Mouse (Mus musculus) urinary bladder, postnatal 4 days (tissue): ENCODE measurements around the gene Atg13.
A peak's percentile ranks its signal among the peaks of the same experiment; 100 is the strongest.

ENCODE experiments used
- DNase-seq, 2 experiments: peaks; one replicate each; pipeline ENCODE4 v3.0.0; 2021 to 2022; ENCODE audit warnings: low spot score in 2 of 2

Gene Atg13

DNA sequence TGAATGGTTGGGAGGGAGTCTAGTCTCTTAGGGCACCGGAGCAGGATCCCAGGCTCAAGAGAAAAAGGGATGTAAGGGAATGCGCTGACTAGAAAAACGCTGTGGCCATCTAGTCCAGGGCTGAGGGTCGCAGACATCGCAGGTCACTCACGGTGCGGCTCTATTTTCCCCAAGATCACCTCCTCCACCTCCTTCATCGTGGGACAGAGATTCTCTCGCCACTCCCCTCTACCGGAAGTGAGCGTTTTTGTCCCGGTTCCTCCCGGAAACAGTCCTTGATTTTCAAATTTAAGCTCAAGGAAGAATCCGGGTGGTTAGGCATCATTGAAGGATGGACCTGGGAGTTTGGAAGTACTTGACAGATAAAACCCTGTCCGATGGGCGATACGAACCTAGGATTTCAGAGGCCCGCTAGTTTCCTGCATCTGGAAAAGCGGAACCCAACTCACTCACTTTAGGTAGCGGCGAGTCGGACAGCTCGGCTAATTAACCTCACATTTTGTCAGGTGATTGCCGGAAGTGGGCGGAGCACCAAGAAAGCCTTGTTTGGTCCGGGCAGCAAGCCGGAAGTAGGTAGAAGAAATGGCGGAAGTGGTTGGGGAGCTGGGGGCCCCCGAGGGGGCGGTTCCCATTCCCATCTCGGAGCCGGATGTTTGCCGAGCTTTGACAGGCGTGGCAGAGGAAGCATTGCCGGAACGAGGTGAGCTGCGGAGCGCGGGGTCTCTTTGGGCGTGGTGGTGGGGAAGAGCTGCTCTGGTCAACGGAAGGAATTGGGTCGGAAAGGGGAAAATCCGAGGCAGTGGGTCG lies 60.6 kb downstream of the Atg13 start, which contains the start of the genes Zfp408 and Arhgap1:
Gene Zfp408 (minus strand): TSS at position 239 of the 807 bp plus-strand sequence.
Gene Arhgap1 (plus strand): TSS at position 308 of the 807 bp plus-strand sequence.
- DNase-seq = peak; percentile 94 to 98

DNA sequence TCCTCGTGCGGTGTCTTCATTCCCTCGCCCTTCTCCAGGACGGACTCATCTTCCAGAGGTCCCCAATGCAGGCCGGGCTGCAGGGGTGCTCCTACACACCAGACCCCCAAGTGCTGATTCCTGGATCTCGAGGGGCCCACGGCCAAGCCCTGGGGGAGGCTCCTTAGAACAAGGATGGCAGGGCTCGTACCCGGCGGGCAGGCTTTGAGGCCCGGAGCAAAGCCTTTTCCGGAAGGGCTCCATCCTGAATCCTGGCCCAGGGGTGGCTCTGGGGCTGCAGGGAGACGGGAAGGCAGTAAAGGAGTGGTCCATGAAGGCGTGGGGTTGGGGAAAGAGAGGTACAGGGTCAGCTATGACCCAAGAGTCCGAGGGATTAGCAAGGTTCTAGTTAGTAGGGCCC lies 61.2 kb downstream of the Atg13 start:
- DNase-seq = no peak

DNA sequence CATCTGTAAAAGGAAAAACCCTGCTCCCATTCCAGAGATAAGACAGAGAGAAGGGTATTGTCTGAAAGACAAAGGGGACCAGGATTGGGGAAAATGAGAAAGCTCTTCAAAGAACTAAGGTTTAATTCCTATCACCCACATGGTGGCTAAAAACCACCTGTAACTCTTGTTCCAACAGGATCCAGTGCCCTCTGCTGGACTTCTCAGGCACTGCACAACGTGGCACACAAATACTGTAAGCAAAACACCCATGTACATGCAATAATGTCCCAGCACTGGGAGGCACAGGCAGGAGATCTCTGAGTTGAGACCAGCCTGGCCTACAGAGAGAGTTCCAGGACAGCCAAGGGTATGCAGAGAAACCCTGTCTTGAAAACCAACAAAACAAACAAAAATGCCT lies 63.6 kb downstream of the Atg13 start:
- no peak for DNase-seq

DNA sequence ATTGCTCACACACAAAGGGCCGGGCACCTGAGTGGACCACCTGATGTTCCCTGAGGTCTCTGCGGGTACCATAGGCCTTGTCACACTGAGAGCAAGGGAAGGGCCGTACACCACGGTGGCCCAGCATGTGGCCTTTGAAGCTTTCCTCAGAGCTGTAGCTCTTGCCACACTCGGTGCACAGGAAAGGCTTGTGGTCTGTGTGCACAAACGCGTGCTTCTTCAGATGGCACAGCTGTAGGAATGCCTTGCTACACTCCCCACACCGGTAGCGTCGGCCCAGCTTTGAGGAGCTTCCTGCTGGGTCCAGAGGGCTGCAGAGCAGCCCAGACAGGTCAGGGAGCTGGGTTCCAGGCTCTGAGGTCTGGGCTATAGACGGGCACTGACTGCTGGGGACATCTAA lies 64.6 kb downstream of the Atg13 start:
- DNase-seq = no peak

DNA sequence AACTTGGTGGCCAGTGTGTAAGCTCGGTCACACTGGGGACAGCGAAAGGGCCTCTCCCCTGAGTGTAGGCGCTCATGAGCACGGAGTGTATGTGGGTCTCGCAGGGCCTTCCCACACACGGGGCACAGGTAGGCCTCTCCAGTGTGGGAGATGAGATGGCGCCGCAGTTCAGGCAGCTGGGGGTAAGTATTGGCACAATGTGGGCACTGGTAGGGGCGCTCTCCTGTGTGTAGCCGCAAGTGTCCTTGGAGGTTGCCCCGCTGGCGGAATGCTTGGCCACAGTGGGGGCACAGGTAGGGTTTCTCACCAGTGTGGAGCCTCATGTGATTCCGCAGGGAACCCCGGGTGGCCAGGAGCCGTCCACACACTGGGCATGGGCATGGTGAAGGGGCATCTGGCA lies 65.0 kb downstream of the Atg13 start:
- no peak for DNase-seq

DNA sequence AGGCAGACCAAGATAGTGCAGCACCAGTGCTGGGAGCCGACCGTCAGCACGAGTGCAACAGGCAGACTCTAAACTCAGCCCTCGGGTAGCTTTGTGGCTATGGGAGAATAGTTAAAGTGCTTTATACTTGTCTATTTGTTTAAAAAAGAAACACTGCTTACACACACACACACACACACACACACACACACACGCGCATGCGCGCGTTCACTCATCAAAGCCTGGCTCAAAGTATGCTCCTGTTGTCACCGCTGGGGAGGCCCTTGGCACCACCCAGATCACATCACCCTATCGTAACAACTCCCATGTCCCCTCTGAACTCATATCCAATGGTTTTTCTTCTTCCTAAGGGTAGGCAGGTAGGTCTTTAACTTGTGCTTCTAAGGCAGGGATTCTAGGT lies 66.4 kb downstream of the Atg13 start:
- DNase-seq = no peak

DNA sequence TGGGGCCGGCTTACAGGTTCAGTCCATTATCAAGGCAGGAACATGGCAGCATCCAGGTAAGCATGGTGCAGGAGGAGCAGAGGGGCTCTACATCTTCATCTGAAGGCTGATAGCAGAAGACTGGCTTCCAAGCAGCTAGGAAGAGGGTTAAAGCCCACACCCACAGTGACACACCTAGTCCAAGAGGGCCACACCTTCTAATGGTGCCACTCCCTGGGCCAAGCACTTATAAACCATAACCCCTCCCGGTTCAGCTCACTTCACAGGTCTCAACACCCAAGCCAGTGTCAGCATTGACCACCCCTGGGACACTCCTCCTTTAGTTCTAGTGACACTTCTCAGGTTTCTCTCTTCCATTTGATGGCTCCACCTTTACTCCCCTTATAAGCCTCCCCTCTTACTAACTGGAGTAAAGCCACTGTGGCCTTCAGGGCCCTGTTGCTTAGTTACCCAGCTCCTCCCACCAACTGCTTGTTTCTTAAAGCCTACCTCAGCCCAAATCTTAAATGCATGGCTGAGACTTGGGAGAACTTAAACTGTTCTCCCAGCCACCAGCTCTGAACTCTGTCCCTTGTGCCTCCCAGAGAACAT lies 67.5 kb downstream of the Atg13 start:
- no peak for DNase-seq

DNA sequence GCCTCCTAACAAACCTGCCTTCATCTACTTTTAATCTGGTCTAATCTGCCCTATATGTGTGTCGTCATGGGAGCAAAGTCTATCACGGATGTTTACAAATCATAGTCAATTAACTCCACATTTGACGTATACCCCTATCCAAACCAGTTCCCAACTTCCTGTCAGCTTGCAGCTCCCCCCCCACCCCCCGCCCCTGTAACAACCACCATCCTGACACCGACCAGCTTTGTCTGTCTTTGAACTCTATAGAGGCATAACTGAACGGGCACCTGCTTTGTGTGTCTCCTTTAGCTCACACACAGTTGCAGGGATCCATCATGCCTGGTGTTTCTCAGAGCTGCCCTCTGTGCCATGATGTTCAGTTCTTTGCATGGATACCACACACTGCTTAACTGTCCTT lies 71.4 kb downstream of the Atg13 start:
- DNase-seq = no peak

DNA sequence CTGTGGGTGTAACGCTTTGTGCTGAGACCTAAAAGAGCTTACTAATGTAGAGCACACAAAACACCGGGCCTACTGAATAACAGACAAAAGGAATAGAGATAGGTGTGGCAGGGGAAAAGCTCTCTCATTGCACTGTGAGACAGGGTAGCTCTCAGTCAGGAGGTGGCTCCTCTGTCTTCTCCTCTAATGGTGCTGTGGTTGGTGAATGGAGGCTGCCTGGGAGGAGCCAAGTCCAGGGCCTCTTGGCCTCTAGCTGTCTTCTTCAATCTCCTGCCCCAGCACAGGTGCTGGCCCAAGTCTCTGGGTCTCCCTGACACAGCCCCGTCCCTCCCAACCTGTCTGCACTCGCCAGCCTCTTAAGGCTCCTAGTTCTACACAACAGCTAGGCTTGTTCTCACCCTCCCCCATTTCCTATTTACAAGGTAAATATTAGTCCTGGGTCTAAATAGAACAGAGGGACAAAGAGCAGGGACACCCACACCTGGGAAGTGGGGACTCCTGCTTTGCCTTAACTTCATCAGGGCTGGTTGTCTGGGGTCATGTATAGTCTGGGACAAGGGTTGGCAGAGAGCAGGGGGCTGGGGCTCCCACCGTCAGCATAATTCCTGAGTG lies 73.5 kb downstream of the Atg13 start:
- DNase-seq = no peak

DNA sequence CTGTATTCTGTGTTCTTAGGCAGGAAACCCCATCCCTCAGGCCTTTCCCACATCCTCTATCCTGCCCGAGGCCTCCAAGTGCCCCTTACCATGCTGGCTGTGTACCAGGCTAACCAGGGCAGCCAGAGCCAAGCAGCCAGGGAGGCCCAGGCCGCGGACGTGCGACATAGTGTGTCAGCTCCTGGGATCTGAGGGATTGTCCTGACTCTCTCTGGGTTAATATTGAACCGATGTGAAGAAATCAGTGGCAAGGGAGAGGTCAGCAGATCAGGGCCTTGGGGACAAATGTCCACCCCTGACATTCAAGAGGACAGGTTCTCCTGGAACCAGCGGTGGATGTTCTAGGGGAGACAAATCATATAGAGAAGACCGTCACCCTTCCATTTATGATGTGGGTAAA lies 74.1 kb downstream of the Atg13 start, which contains the start of gene F2:
Gene F2 (minus strand): TSS at position 186 of the 400 bp plus-strand sequence.
- DNase-seq = no peak

DNA sequence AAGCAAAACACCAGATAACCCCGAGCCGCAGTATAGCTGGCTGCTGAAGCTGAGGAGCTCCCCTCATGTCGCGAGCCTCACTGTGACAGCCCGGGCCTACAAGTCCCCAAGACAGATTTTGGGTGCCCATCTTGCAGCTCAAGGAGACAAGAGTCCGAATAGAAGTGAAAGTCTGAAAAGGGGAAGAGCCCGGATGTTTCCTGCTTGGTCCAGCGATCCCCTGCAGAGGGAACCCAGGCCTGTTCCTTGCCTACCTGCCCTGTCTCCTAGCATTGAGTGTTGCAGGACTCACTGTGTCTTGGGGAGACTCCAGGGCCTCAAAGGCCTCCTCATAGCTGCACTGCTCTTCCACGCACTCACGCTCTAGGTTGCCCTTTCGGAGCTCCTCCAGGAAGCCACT lies 74.9 kb downstream of the Atg13 start:
- DNase-seq = no peak

DNA sequence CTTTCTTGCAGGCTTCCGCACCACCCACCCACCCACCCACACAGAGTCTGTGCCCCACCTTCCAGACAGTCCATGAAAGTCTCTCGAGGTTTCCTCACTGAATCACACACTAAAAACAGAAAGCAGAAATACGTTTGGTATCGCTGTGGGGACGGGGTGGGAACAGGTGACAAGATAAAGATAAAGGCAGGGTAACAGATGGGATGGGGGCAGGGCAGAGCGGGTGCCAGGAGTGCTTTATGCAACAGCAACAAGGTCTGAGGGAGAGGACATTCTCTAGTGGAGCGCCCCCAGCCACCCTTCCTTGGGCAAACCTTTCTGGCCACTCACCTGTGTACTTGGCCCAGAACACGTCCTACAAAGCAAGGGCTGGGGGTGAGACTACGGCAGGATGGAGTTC lies 75.5 kb downstream of the Atg13 start:
- DNase-seq = no peak

DNA sequence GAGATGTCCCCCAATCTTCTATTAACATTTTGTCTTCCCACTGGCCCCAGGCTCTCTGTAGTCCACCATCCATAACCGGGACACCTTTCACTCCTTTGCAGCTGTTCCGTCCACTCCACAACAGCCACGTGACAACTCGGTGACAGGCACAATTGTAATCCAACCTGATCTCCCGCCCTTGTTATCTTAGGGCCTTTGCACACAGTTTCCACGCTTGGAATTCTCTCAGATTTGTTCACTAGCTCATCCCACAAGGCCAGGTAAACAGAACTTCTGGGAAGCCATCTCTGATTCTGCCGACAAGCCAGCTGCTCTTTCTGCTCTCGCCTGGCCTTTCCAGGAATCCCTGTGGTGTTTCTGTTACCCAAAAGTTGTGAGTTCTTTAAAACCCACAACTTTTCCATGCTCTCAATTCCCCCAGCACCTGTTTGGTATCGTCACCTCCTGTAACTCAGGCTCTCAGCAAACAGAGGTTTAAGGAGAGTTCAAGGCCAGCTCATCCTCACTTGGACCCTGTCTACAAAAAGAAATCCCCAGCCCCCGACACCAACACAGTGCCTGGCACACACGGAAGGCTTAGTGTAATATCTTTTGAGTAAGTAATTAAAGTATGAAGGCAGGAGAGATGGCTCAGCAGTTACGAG lies 76.9 kb downstream of the Atg13 start:
- no peak for DNase-seq

DNA sequence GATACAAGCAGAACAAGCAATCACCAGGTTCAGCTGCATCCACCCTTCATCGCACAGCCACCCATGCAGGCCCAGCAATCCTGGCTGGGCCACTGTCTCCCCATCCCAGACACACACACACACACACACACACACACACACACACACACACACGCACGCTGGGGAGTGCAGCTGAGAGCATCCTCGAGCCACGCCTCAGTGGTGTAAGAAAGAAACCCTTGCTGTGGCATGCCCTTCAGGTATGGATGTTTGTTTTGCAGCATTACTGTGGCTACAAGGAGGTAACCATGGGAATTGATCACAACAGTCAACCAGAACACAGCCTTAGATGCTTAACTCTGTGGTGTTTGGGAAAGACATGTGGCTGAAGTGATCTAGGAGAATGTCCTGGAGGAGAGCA lies 78.1 kb downstream of the Atg13 start:
- no peak for DNase-seq

DNA sequence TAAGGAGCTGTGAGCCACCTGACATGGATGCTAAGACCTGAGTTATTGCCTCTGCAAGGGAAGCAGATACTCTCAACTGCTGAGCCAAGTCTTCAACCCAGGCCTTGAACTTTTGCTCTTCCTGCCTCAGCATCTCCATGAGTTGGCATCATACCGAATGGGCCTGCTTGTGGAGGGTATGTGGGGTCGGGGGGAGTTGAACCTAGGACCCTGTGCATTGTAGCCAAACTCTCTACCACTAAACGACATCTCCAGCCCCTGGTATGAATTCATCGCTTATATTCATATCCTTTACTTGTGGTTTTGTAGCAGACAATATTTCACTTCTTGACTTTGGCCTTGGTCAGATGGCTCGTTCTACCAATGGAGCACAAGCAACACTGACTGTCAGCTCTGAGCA lies 78.5 kb downstream of the Atg13 start:
- no peak for DNase-seq

DNA sequence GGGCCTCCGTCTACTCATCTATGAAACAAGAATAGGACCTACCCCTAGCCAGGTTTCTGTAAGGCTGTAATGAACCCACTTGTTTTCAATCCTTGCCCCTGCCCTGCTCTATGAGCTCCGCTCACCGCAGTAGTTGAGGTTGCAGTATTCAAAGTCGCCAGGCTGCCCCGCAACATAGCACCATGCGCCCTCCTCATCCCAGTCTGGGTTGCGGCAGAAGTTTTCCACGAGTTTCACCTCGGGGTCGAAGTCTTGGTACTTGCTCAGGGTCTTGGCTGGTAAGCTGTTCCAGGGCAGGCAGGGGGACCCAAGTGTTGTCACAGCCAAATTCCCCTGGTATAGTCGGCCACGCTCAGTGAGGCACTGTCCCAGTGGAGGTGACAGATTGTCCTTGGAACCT lies 80.0 kb downstream of the Atg13 start:
- no peak for DNase-seq

DNA sequence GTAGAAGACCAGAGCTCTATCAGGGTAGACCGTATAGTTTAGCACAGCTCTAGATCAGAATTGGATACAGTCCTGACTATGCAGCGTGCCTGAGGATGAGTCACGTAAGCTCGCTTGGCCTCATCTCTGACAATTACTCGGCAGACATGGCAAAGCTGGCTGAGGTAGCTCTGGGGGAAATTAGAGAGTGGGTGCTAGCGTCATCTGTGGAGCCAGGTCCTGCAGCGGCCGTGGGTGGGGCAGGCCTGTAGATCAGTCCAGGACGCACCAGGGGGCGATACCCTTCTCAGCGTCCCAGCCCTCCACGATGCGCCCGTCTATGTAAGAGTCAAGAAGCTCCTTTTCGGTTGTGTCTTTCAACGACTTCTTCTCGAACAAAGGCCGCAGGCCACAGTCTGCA lies 80.7 kb downstream of the Atg13 start:
- no peak for DNase-seq

DNA sequence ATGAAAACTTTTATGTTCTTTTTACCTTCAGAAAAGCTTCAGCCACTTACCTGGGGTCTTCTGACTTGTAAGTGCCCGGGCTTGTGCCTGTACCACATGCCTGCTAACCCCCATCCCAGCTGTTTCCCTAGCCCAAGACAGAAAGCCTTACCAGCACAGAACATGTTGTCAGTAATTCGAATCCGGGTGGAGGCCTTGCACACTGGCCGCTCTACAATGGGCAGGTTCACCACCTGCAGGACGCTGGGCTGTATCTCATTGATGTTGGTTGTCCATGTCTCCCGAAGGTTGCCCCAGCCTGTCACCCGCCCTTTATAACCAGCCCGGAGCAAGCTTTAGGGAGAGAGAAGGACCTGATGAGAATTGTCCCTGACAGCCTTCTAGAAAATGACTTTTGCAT lies 82.2 kb downstream of the Atg13 start:
- peak in 1 of 2 experiments; percentile 43 for DNase-seq

DNA sequence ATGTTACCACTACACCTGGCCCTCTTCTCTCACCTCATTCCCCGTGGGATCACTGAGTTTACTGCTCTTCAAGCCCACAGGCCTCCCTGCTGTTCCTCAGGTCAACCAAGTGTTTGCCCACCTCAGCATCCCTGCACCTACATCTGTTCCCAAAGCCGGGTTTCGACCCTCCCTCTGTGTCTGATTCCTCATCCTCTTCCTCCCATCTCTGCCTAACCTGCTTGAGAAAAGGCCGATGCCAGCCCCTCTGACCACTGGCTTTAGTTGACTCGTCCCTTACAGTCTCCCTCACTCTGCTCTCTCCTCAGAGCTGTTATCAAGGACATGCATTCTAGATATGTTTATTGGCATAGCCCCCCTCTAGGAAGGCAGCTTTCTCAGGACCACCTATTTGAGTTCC lies 82.9 kb downstream of the Atg13 start:
- DNase-seq = peak in 1 of 2 experiments; percentile 45
